Mouse (Mus musculus): ENCODE results near the gene Tm4sf1.

GRCm38 (mm10) chr3:57304484-57304883 lies 2.7 kb upstream of the Tm4sf1 start:
- TF ChIP-seq CTCF (IDR thresholded peaks at IDR 0.05; ENCODE audit: control insufficient read depth, insufficient read depth, insufficient replicate concordance, low read depth, low read length): no peak
- TF ChIP-seq POLR2A (IDR thresholded peaks at IDR 0.05; ENCODE audit: control insufficient read depth, low read depth, low read length): no peak

All from testis, adult 2 months (tissue).